Comparison of ENCODE assay signal across 8 mouse cellular contexts in genomic region chr11:69121741-69122335, GRCm38 (mm10). TPM values are rescaled to one million over a fixed set of nuclear protein-coding genes. Genes with fewer than 3 reads are reported as not detected.
DNase-seq lines count a peak whose midpoint lies in the region; ATAC-seq lines count a peak whose summit lies in the region.

No protein-coding gene starts in this region.

- WGBS in lung, embryonic 16.5 days: under 1% methylated on average over 28 of the region's 32 CpGs
- under 1% methylated on average over 28 of the region's 32 CpGs for WGBS in forebrain, embryonic 15.5 days
- 1% methylated on average over 32 of the region's 32 CpGs for WGBS in liver, embryonic 16.5 days (ENCODE audit: insufficient replicate concordance)

- peak overlapping the region; percentile 68 for H3K4me3 ChIP-seq in lung, embryonic 16.5 days (ENCODE audit: low read length)
- H3K4me3 ChIP-seq in forebrain, embryonic 15.5 days: peak overlapping the region; percentile 64
- H3K4me3 ChIP-seq in liver, embryonic 16.5 days (ENCODE audit: low read depth, low read length): peak overlapping the region; percentile 74

- H3K9ac ChIP-seq in lung, embryonic 16.5 days (ENCODE audit: low read length): peak overlapping the region; percentile 81
- H3K9ac ChIP-seq in forebrain, embryonic 15.5 days (replicated peaks): peak overlapping the region; percentile 75
- peak overlapping the region; percentile 66 for H3K9ac ChIP-seq in liver, embryonic 16.5 days (ENCODE audit: low read depth, low read length)

- H3K27ac ChIP-seq in lung, embryonic 16.5 days (ENCODE audit: low read length): peak overlapping the region; percentile 96
- H3K27ac ChIP-seq in forebrain, embryonic 15.5 days (replicated peaks): peak overlapping the region; percentile 76; the same call in 1 of the 2 replicates
- H3K27ac ChIP-seq in liver, embryonic 16.5 days (ENCODE audit: low read length): peak overlapping the region; percentile 79; the same call in 1 of the 2 replicates

- ATAC-seq in lung, embryonic 16.5 days (ENCODE audit: low read depth): peak; percentile 37; the same call in 1 of the 2 replicates
- ATAC-seq in forebrain, embryonic 15.5 days (replicated peaks): no peak
- ATAC-seq in liver, embryonic 16.5 days (ENCODE audit: low read depth): no peak

- H3K36me3 ChIP-seq in lung, embryonic 16.5 days (ENCODE audit: control insufficient read depth, insufficient read depth, low read length): no peaks in the 10 kb centered on the region
- no peaks in the 10 kb centered on the region for H3K36me3 ChIP-seq in forebrain, embryonic 15.5 days
- H3K36me3 ChIP-seq in liver, embryonic 16.5 days (ENCODE audit: control insufficient read depth, insufficient read depth): no peaks in the 10 kb centered on the region

- H3K9me3 ChIP-seq in lung, embryonic 16.5 days (ENCODE audit: control insufficient read depth, low read length): no peaks in the 10 kb centered on the region
- H3K9me3 ChIP-seq in forebrain, embryonic 15.5 days: no peaks in the 10 kb centered on the region
- no peaks in the 10 kb centered on the region for H3K9me3 ChIP-seq in liver, embryonic 16.5 days (replicated peaks; ENCODE audit: control insufficient read depth, low read length)

- peaks cover 34% of the 10 kb centered on the region for H3K4me1 ChIP-seq in lung, embryonic 16.5 days (replicated peaks; ENCODE audit: control insufficient read depth, insufficient read depth, low read length)
- H3K4me1 ChIP-seq in forebrain, embryonic 15.5 days: peaks cover 54% of the 10 kb centered on the region
- H3K4me1 ChIP-seq in liver, embryonic 16.5 days (ENCODE audit: control insufficient read depth, low read depth, low read length): peaks cover 69% of the 10 kb centered on the region

- DNase-seq in cerebellum, adult 8-10 months: peak; percentile 44
- no peak for DNase-seq in cerebellum, adult 11 months
- no peak for DNase-seq in lung, postnatal 10 days
- DNase-seq in urinary bladder, postnatal 14 days (ENCODE audit: low spot score): no peak
- DNase-seq in adrenal gland, postnatal 36 days: no peak

- H3K27me3 ChIP-seq in lung, embryonic 16.5 days (ENCODE audit: control insufficient read depth, insufficient read depth, low read depth, low read length): no peaks in the 10 kb centered on the region
- H3K27me3 ChIP-seq in forebrain, embryonic 15.5 days: no peaks in the 10 kb centered on the region
- H3K27me3 ChIP-seq in liver, embryonic 16.5 days (ENCODE audit: control insufficient read depth, insufficient read depth, low read depth, low read length): peaks cover 43% of the 10 kb centered on the region

- H3K4me2 ChIP-seq in lung, embryonic 16.5 days (ENCODE audit: low read depth, low read length): peak overlapping the region; percentile 95
- H3K4me2 ChIP-seq in forebrain, embryonic 15.5 days (replicated peaks): peak overlapping the region; percentile 89
- H3K4me2 ChIP-seq in liver, embryonic 16.5 days (ENCODE audit: low read depth, low read length): peak overlapping the region; percentile 95

RNA-seq across cellular contexts. Expression of gene 9130213A22Rik, which starts 0.6 kb away (rescaled TPM):
- 0.36 and 0.44 TPM in 2 replicates for polyA plus RNA-seq in lung, embryonic 16.5 days (2015; fragmentation: Nextera tagmentation; extraction: Ambion mirVana)
- polyA plus RNA-seq in forebrain, embryonic 15.5 days (2015; fragmentation: Nextera tagmentation; extraction: Ambion mirVana): 0.31 and 0.38 TPM in 2 replicates
- polyA plus RNA-seq in liver, embryonic 16.5 days (2015; fragmentation: Nextera tagmentation; extraction: Ambion mirVana): 0.07 TPM in 1 of 2 replicates, not detected in the other
- under 1 TPM; 0.50 to 0.76 TPM for total RNA-seq in adrenal gland, postnatal 36 days (2021)

RNA-seq across cellular contexts. Expression of gene Hes7, which starts 1.6 kb away (rescaled TPM):
- polyA plus RNA-seq in lung, embryonic 16.5 days (2015; fragmentation: Nextera tagmentation; extraction: Ambion mirVana): 0.38 and 0.43 TPM in 2 replicates
- polyA plus RNA-seq in forebrain, embryonic 15.5 days (2015; fragmentation: Nextera tagmentation; extraction: Ambion mirVana): 0.42 and 0.46 TPM in 2 replicates
- polyA plus RNA-seq in liver, embryonic 16.5 days (2015; fragmentation: Nextera tagmentation; extraction: Ambion mirVana): 0.06 and 0.07 TPM in 2 replicates
- under 1 TPM; 0.17 to 0.26 TPM for total RNA-seq in adrenal gland, postnatal 36 days (2021)

RNA-seq across cellular contexts. Expression of gene Aloxe3, which starts 3.9 kb away (rescaled TPM):
- polyA plus RNA-seq in lung, embryonic 16.5 days (2015; fragmentation: Nextera tagmentation; extraction: Ambion mirVana): 0.24 and 0.31 TPM in 2 replicates
- polyA plus RNA-seq in forebrain, embryonic 15.5 days (2015; fragmentation: Nextera tagmentation; extraction: Ambion mirVana): 2.2 and 3.6 TPM in 2 replicates
- 0.09 and 0.39 TPM in 2 replicates for polyA plus RNA-seq in liver, embryonic 16.5 days (2015; fragmentation: Nextera tagmentation; extraction: Ambion mirVana)
- 1 to 10 TPM in 1 of 2 experiments, under 1 TPM in 1; 0.63 to 1.1 TPM for total RNA-seq in adrenal gland, postnatal 36 days (2021)

RNA-seq across cellular contexts. Expression of gene Per1, which starts 26.8 kb away (rescaled TPM):
- polyA plus RNA-seq in lung, embryonic 16.5 days (2015; fragmentation: Nextera tagmentation; extraction: Ambion mirVana): 31.1 and 32.4 TPM in 2 replicates
- polyA plus RNA-seq in forebrain, embryonic 15.5 days (2015; fragmentation: Nextera tagmentation; extraction: Ambion mirVana): 7.6 and 8.2 TPM in 2 replicates
- polyA plus RNA-seq in liver, embryonic 16.5 days (2015; fragmentation: Nextera tagmentation; extraction: Ambion mirVana): 6.9 and 8.5 TPM in 2 replicates
- 100 to 1,000 TPM; 112 to 153 TPM for total RNA-seq in adrenal gland, postnatal 36 days (2021)

RNA-seq across cellular contexts. Expression of gene Vamp2, which starts 33.5 kb away (rescaled TPM):
- polyA plus RNA-seq in lung, embryonic 16.5 days (2015; fragmentation: Nextera tagmentation; extraction: Ambion mirVana): 80.6 and 85.2 TPM in 2 replicates
- polyA plus RNA-seq in forebrain, embryonic 15.5 days (2015; fragmentation: Nextera tagmentation; extraction: Ambion mirVana): 179 and 188 TPM in 2 replicates
- 16.4 and 25.4 TPM in 2 replicates for polyA plus RNA-seq in liver, embryonic 16.5 days (2015; fragmentation: Nextera tagmentation; extraction: Ambion mirVana)
- total RNA-seq in adrenal gland, postnatal 36 days (2021): 100 to 1,000 TPM; 116 to 130 TPM
